Mouse (Mus musculus) adrenal gland, postnatal 0 days (tissue): ENCODE data around the gene Vcam1. TPM values are rescaled to one million over a fixed set of nuclear protein-coding genes. Genes with fewer than 3 reads are reported as not detected.

Source experiments
- polyA plus RNA-seq: library from polyadenylated mRNA; unstranded; fragments of >200 nt; fragmentation: Nextera tagmentation; extraction: Ambion mirVana; gene quantifications from 2 replicates; pipeline ENCODE4 v1.2.1, GENCODE M21; 2015

The Vcam1 gene
- 18.0 and 30.6 TPM in 2 replicates for polyA plus RNA-seq

DNA sequence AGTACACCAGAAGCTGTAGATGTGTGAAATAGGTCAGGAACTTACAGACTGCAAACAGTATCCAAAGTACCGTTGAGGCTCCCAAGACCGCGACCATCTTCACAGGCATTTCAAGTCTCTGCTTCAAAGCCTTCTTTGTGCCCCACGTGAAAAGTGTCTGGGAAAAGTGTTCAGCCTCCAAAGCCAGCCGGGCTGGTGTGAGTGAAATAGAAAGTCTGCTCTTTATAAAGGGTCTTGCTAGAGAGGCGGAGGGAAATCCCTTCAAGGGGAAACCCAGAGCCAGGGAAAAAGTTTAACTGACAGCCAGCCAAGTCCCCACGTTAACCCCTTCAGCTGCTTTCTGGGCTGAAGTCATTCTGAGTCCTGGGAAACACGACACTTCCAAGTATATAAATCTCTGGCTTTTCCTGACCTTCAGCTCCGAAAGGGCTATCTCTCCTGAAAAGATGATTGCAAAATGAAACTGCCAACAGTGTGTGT lies at the start of gene Vcam1:
Vcam1 (minus strand) TSS at position 430 of the 480 bp plus-strand sequence.

Other genes starting within 250 kb of the Vcam1 start
- 17.4 and 24.9 TPM in 2 replicates for gene Dph5, start 241.9 kb downstream of the Vcam1 start, polyA plus RNA-seq
- gene Slc30a7, start 122.3 kb downstream of the Vcam1 start, polyA plus RNA-seq = 27.0 and 33.3 TPM in 2 replicates
- 26.4 and 35.1 TPM in 2 replicates for gene Extl2, start 122.2 kb downstream of the Vcam1 start, polyA plus RNA-seq
- gene Gpr88, start 123.8 kb upstream of the Vcam1 start, polyA plus RNA-seq = 0.57 and 1.2 TPM in 2 replicates